Mouse (Mus musculus) liver, embryonic 14.5 days (tissue): ENCODE measurements at regions not wholly inside any gene's neighbourhood (a gene's known extent, or its start where the extent isn't known, plus 50 kb on each side); places are given as distances from the start of the nearest gene placed in this dataset.

Experiments used
- CTCF ChIP-seq: IDR thresholded peaks from 2 replicates; pipeline ENCODE4 v1.5.1; 2016; ENCODE audit warnings: antibody characterized with exemption, low read depth, control low read depth
- EP300 ChIP-seq: IDR thresholded peaks from 2 replicates; pipeline ENCODE4 v1.6.1; 2016; ENCODE audit warnings: antibody characterized with exemption, low read depth

GRCm38 (mm10) chr15:88399989-88400388 lies 200.1 kb upstream of the Zdhhc25 start:
- no peak for TF ChIP-seq EP300
- no peak for TF ChIP-seq CTCF
